Mouse (Mus musculus) E14TG2a.4 (cell line): ENCODE measurements around the gene Pip5kl1.

ENCODE experiments used
- CTCF ChIP-seq: conservative IDR thresholded peaks from 2 replicates; pipeline ENCODE4 v1.5.1; 2014; ENCODE audit warnings: low read length
- NANOG ChIP-seq: IDR thresholded peaks from 2 replicates; pipeline ENCODE4 v1.6.1; 2014; ENCODE audit warnings: borderline replicate concordance, low read length, mixed read lengths

GRCm38 (mm10) chr2:32543031-32543449, 31.6 kb upstream of the Pip5kl1 start:
- no peak for TF ChIP-seq CTCF
- TF ChIP-seq NANOG: no peak
